Mouse (Mus musculus): ENCODE measurements around the gene Extl1.

Extl1 gene

GRCm38 (mm10) chr4:134314081-134314655 lies 69.5 kb downstream of the Extl1 start:
- no peak for DNase-seq (ENCODE audit: low read depth, low spot score)

DNA sequence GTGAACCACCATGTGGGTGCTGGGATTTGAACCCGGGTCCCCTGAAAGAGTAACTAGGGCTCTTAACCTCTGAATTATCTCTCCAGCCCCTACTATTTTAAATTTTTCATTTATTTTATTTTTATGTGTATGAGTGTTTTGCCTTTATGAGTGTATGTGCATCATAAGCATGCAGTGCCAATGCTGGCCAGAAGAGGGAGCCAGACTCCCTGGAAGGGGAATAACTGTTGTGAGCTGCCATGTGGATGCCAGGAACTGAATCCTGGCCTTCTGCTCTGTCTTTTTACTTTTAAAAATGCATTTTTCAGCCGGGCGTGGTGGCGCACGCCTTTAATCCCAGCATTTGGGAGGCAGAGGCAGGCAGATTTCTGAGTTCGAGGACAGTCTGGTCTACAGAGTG lies 70.7 kb downstream of the Extl1 start:
- DNase-seq (ENCODE audit: low read depth, low spot score) = no peak

- no peak for DNase-seq (ENCODE audit: low read depth, low spot score)
These were observed 71.3 kb downstream of the Extl1 start for GRCm38 (mm10) chr4:134312341-134312740.

DNA sequence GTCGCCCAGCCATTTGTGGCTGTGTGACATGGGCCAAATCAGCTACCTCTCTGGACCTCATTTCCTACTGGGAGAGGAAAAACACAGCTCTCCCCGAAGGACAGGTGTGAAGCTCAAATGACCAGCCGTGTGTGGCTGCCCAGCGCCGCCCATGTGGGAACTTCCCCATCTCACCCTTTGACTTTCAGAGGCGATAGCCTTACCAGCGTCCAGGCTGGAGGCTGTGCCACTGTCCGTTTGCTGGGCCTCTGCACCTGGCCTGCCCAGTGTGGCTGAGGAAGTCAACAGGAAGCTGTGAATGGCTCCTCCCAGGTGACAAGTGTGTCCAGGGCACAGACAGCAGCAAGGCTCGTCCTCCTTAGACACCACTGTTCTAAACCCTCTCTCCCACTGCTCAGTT lies 71.9 kb downstream of the Extl1 start:
- no peak for DNase-seq (ENCODE audit: low read depth, low spot score)

GRCm38 (mm10) chr4:134310656-134311055 lies 73.0 kb downstream of the Extl1 start:
- no peak for DNase-seq (ENCODE audit: low read depth, low spot score)

- DNase-seq (ENCODE audit: low read depth, low spot score) = no peak
These were observed 73.5 kb downstream of the Extl1 start for GRCm38 (mm10) chr4:134310106-134310505.

DNA sequence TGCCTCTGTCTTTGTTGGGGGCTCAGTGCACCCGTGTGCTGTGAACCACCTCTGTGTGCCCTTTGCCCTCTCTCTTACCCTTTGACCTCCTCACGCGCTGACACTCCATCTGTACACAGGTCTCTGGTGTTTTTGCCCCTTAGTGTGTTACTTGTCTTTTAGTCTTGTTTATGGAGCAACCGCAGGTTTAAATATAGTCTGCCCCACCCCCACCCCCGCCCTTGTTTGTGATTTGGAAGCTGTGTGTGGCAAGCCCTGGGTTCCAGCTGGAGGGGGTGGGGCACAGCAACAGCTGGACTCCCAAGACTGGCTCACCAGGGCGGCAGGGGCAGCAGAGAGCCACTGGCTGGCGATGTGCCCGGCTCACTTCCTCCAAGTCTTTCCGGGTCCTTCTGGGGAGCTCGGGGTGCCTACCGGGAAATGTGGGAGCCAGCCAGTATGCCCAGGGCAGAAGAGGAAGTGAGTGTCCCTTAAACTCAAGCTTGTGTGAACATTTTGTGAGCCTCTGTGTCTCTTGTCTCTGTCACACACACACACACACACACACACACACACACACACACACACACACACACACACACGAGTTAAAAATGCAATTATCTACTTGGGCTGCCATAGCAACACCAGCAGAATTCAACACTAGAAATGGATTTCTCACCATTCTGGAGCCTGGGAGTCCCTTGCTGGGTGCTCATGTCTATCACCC lies 76.1 kb downstream of the Extl1 start:
- no peak for DNase-seq (ENCODE audit: low read depth, low spot score)

GRCm38 (mm10) chr4:134306963-134307362 lies 76.7 kb downstream of the Extl1 start:
- DNase-seq (ENCODE audit: low read depth, low spot score) = no peak

All from forelimb bud, embryonic 11.5 days (tissue).